Mouse (Mus musculus): ENCODE measurements at regions not wholly inside any gene's neighbourhood (a gene's known extent, or its start where the extent isn't known, plus 50 kb on each side); places are given as distances from the start of the nearest gene placed in this dataset.

- Histone ChIP-seq H3K4me1 (ENCODE audit: control insufficient read depth, low read depth, low read length) (no peaks in the 10 kb centered on the region), H3K27me3 (ENCODE audit: control insufficient read depth, insufficient read depth, low read depth, low read length) (no peaks in the 10 kb centered on the region), H3K9ac (ENCODE audit: low read depth, low read length) (no peak overlapping the region), H3K27ac (ENCODE audit: low read length) (no peak overlapping the region), H3K4me3 (ENCODE audit: low read depth, low read length) (no peak overlapping the region), H3K9me3 (replicated peaks; ENCODE audit: control insufficient read depth, low read length) (no peaks in the 10 kb centered on the region), H3K36me3 (ENCODE audit: control insufficient read depth, insufficient read depth) (no peaks in the 10 kb centered on the region), H3K4me2 (ENCODE audit: low read depth, low read length) (no peak overlapping the region)
- ATAC-seq (ENCODE audit: low read depth), result no peak
- 63% methylated on average over 12 of the region's 12 CpGs for WGBS (ENCODE audit: insufficient replicate concordance)
Observed at GRCm38 (mm10) chr15:63532337-63533055, 312.5 kb downstream of the Gsdmc2 start.

- no peaks in the 10 kb centered on the region for H3K27me3 ChIP-seq (ENCODE audit: control insufficient read depth, insufficient read depth, low read depth, low read length)
- no peaks in the 10 kb centered on the region for H3K9me3 ChIP-seq (replicated peaks; ENCODE audit: control insufficient read depth, low read length)
- H3K4me3 ChIP-seq (ENCODE audit: low read depth, low read length), result no peak overlapping the region
- H3K4me1 ChIP-seq (ENCODE audit: control insufficient read depth, low read depth, low read length), result no peaks in the 10 kb centered on the region
- 71% methylated on average over 2 of the region's 2 CpGs for WGBS (ENCODE audit: insufficient replicate concordance)
- ATAC-seq (ENCODE audit: low read depth), result no peak
- no peaks in the 10 kb centered on the region for H3K36me3 ChIP-seq (ENCODE audit: control insufficient read depth, insufficient read depth)
- H3K27ac ChIP-seq (ENCODE audit: low read length), result no peak overlapping the region
- H3K9ac ChIP-seq (ENCODE audit: low read depth, low read length), result no peak overlapping the region
- no peak overlapping the region for H3K4me2 ChIP-seq (ENCODE audit: low read depth, low read length)
Observed at GRCm38 (mm10) chr15:63527318-63527717, 317.7 kb downstream of the Gsdmc2 start.

- ATAC-seq (ENCODE audit: low read depth), result no peak
- no peak overlapping the region for H3K4me3 ChIP-seq (ENCODE audit: low read depth, low read length)
- no peaks in the 10 kb centered on the region for H3K27me3 ChIP-seq (ENCODE audit: control insufficient read depth, insufficient read depth, low read depth, low read length)
- 73% methylated on average over 2 of the region's 2 CpGs for WGBS (ENCODE audit: insufficient replicate concordance)
- no peak overlapping the region for H3K4me2 ChIP-seq (ENCODE audit: low read depth, low read length)
- H3K36me3 ChIP-seq (ENCODE audit: control insufficient read depth, insufficient read depth), result no peaks in the 10 kb centered on the region
- no peak overlapping the region for H3K27ac ChIP-seq (ENCODE audit: low read length)
- H3K9me3 ChIP-seq (replicated peaks; ENCODE audit: control insufficient read depth, low read length), result no peaks in the 10 kb centered on the region
- H3K4me1 ChIP-seq (ENCODE audit: control insufficient read depth, low read depth, low read length), result no peaks in the 10 kb centered on the region
- H3K9ac ChIP-seq (ENCODE audit: low read depth, low read length), result no peak overlapping the region
Observed at GRCm38 (mm10) chr15:63526820-63527219, 318.2 kb downstream of the Gsdmc2 start.

GRCm38 (mm10) chr15:63517301-63517700 lies 327.7 kb downstream of the Gsdmc2 start:
- Histone ChIP-seq H3K27me3 (ENCODE audit: control insufficient read depth, insufficient read depth, low read depth, low read length) (no peaks in the 10 kb centered on the region), H3K4me3 (ENCODE audit: low read depth, low read length) (no peak overlapping the region), H3K4me1 (ENCODE audit: control insufficient read depth, low read depth, low read length) (no peaks in the 10 kb centered on the region), H3K36me3 (ENCODE audit: control insufficient read depth, insufficient read depth) (no peaks in the 10 kb centered on the region), H3K9ac (ENCODE audit: low read depth, low read length) (no peak overlapping the region), H3K27ac (ENCODE audit: low read length) (no peak overlapping the region), H3K9me3 (replicated peaks; ENCODE audit: control insufficient read depth, low read length) (no peaks in the 10 kb centered on the region), H3K4me2 (ENCODE audit: low read depth, low read length) (no peak overlapping the region)
- ATAC-seq (ENCODE audit: low read depth), result no peak
- 32% methylated on average over 3 of the region's 3 CpGs for WGBS (ENCODE audit: insufficient replicate concordance)

- H3K36me3 ChIP-seq (ENCODE audit: control insufficient read depth, insufficient read depth), result no peaks in the 10 kb centered on the region
- H3K27ac ChIP-seq (ENCODE audit: low read length), result no peak overlapping the region
- no peak overlapping the region for H3K4me2 ChIP-seq (ENCODE audit: low read depth, low read length)
- H3K9ac ChIP-seq (ENCODE audit: low read depth, low read length), result no peak overlapping the region
- no peak overlapping the region for H3K4me3 ChIP-seq (ENCODE audit: low read depth, low read length)
- peak; percentile 58 for ATAC-seq (ENCODE audit: low read depth)
- H3K4me1 ChIP-seq (ENCODE audit: control insufficient read depth, low read depth, low read length), result no peaks in the 10 kb centered on the region
- no peaks in the 10 kb centered on the region for H3K9me3 ChIP-seq (replicated peaks; ENCODE audit: control insufficient read depth, low read length)
- H3K27me3 ChIP-seq (ENCODE audit: control insufficient read depth, insufficient read depth, low read depth, low read length), result no peaks in the 10 kb centered on the region
- WGBS (ENCODE audit: insufficient replicate concordance), result 36% methylated on average over 1 of the region's 1 CpGs
Observed at GRCm38 (mm10) chr15:63500453-63500852, 344.5 kb downstream of the Gsdmc2 start.

- no peak overlapping the region for H3K4me3 ChIP-seq (ENCODE audit: low read depth, low read length)
- H3K27ac ChIP-seq (ENCODE audit: low read length), result no peak overlapping the region
- no peak for ATAC-seq (ENCODE audit: low read depth)
- H3K4me1 ChIP-seq (ENCODE audit: control insufficient read depth, low read depth, low read length), result no peaks in the 10 kb centered on the region
- WGBS (ENCODE audit: insufficient replicate concordance), result 23% methylated on average over 3 of the region's 3 CpGs
- H3K4me2 ChIP-seq (ENCODE audit: low read depth, low read length), result no peak overlapping the region
- H3K9ac ChIP-seq (ENCODE audit: low read depth, low read length), result no peak overlapping the region
- H3K9me3 ChIP-seq (replicated peaks; ENCODE audit: control insufficient read depth, low read length), result no peaks in the 10 kb centered on the region
- no peaks in the 10 kb centered on the region for H3K36me3 ChIP-seq (ENCODE audit: control insufficient read depth, insufficient read depth)
- H3K27me3 ChIP-seq (ENCODE audit: control insufficient read depth, insufficient read depth, low read depth, low read length), result no peaks in the 10 kb centered on the region
Observed at GRCm38 (mm10) chr15:63498483-63498882, 346.5 kb downstream of the Gsdmc2 start.

GRCm38 (mm10) chr15:63497207-63497606 lies 347.8 kb downstream of the Gsdmc2 start:
- Histone ChIP-seq H3K36me3 (ENCODE audit: control insufficient read depth, insufficient read depth) (no peaks in the 10 kb centered on the region), H3K27ac (ENCODE audit: low read length) (no peak overlapping the region), H3K4me3 (ENCODE audit: low read depth, low read length) (no peak overlapping the region), H3K4me2 (ENCODE audit: low read depth, low read length) (no peak overlapping the region), H3K4me1 (ENCODE audit: control insufficient read depth, low read depth, low read length) (no peaks in the 10 kb centered on the region), H3K9ac (ENCODE audit: low read depth, low read length) (no peak overlapping the region), H3K9me3 (replicated peaks; ENCODE audit: control insufficient read depth, low read length) (no peaks in the 10 kb centered on the region), H3K27me3 (ENCODE audit: control insufficient read depth, insufficient read depth, low read depth, low read length) (no peaks in the 10 kb centered on the region)
- 0 out of 2 replicates have a peak, but pooled peaks have one; percentile 24 for ATAC-seq (ENCODE audit: low read depth)
- 61% methylated on average over 3 of the region's 3 CpGs for WGBS (ENCODE audit: insufficient replicate concordance)

- no peaks in the 10 kb centered on the region for H3K9me3 ChIP-seq (replicated peaks; ENCODE audit: control insufficient read depth, low read length)
- no peaks in the 10 kb centered on the region for H3K27me3 ChIP-seq (ENCODE audit: control insufficient read depth, insufficient read depth, low read depth, low read length)
- H3K4me3 ChIP-seq (ENCODE audit: low read depth, low read length), result no peak overlapping the region
- ATAC-seq (ENCODE audit: low read depth), result no peak
- H3K36me3 ChIP-seq (ENCODE audit: control insufficient read depth, insufficient read depth), result no peaks in the 10 kb centered on the region
- no peaks in the 10 kb centered on the region for H3K4me1 ChIP-seq (ENCODE audit: control insufficient read depth, low read depth, low read length)
- H3K9ac ChIP-seq (ENCODE audit: low read depth, low read length), result no peak overlapping the region
- WGBS (ENCODE audit: insufficient replicate concordance), result 68% methylated on average over 5 of the region's 5 CpGs
- H3K27ac ChIP-seq (ENCODE audit: low read length), result no peak overlapping the region
- no peak overlapping the region for H3K4me2 ChIP-seq (ENCODE audit: low read depth, low read length)
Observed at GRCm38 (mm10) chr15:63484910-63485309, 360.1 kb downstream of the Gsdmc2 start.

GRCm38 (mm10) chr15:63484217-63484887 lies 360.6 kb downstream of the Gsdmc2 start:
- ATAC-seq (ENCODE audit: low read depth), result no peak
- H3K27ac ChIP-seq (ENCODE audit: low read length), result no peak overlapping the region

More at GRCm38 (mm10) chr15:63484217-63484887, 360.6 kb downstream of the Gsdmc2 start:
- WGBS (ENCODE audit: insufficient replicate concordance), result 43% methylated on average over 4 of the region's 4 CpGs
- Histone ChIP-seq H3K36me3 (ENCODE audit: control insufficient read depth, insufficient read depth) (no peaks in the 10 kb centered on the region), H3K4me3 (ENCODE audit: low read depth, low read length) (no peak overlapping the region), H3K4me2 (ENCODE audit: low read depth, low read length) (no peak overlapping the region), H3K9me3 (replicated peaks; ENCODE audit: control insufficient read depth, low read length) (no peaks in the 10 kb centered on the region), H3K4me1 (ENCODE audit: control insufficient read depth, low read depth, low read length) (no peaks in the 10 kb centered on the region), H3K9ac (ENCODE audit: low read depth, low read length) (no peak overlapping the region), H3K27me3 (ENCODE audit: control insufficient read depth, insufficient read depth, low read depth, low read length) (no peaks in the 10 kb centered on the region)
